Mouse (Mus musculus): Measurements from ENCODE around the gene Iffo1.
A peak's percentile ranks its signal among the peaks of the same experiment; 100 is the strongest.

The Iffo1 gene

DNA sequence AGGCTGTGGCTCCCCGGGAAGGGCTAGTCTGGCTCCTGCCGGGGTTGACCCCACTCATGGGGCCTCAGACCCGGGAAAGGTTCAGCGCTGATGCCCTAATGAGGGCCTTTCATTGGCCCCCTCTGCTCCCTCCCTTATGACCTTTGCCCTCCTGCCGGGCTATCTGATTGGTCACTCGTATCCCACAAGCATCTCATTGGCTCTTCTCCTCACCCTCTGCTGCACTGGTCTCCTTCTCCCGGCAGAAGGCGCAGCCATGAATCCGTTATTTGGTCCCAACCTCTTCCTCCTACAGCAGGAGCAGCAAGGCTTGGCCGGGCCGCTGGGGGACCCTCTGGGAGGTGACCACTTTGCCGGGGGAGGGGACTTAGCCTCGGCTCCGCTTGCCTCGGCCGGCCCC, at the start of gene Iffo1:
TSS of gene Iffo1 (plus strand) at position 241 of the 400 bp plus-strand sequence.
- peak; percentile 83 for DNase-seq (ENCODE audit: low spot score)

DNA sequence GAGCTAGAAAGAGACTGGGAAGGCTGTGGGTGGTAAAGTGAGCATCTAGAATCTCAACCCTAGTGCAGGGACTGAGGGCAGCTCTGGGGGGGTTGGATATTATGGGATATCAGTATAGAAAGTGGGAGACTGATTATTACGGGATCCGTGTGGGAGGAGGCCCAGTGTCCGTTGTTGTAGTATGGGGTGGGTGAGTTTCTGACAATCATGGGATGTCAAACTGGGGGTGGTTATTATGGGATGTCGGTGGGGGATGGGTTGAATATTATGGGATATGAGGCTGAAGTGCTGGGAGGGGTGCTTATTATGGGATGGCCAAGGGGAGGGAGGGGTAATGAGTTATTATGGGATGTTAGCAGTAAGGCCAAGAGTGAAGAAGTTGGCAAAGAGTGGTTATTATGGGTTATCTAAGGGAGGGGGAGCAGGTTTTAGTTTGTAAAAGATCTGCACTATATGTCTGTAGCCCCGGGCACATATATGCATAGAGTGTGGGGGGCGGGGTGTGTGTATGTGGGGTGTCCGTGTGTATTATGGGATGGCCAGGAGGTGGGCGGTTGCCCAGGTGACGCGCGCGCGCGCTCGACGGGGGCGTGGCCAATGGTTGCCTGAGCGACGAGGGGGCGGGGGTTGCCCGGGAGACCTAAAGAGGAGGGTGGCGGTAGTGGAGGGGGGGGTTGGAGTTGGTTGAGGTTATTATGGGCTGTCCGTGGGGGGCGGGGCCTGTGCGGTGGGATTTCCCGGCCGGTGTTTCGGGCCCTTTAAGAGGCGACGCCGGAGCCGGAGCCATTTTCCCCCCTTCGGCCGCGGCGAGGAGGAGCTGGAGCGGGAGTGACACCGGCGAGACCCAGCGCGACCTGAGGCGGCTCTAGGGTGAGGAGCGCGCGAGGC, 49.4 kb upstream of the Iffo1 start, which contains the start of gene Chd4:
TSS of gene Chd4 (plus strand) at position 591 of the 888 bp plus-strand sequence.
- DNase-seq (ENCODE audit: low spot score) = peak; percentile 96

DNA sequence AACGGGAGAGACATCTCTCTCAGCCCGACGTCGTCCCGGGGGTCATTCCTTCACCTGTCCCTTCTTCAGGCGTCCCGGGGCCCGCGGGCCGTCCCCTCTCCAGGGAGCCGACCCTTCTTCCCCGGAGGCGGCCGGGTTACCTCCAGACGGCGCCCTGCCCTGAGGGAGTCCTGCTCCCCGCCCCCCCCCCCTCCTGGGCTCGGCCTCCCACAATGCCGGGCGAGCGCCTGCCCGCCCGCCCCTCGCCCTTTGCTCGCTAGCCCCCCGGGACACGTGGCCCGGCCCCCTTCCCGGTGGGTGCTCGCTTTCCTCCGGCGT, 48.8 kb upstream of the Iffo1 start:
- DNase-seq (ENCODE audit: low spot score) = no peak

DNA sequence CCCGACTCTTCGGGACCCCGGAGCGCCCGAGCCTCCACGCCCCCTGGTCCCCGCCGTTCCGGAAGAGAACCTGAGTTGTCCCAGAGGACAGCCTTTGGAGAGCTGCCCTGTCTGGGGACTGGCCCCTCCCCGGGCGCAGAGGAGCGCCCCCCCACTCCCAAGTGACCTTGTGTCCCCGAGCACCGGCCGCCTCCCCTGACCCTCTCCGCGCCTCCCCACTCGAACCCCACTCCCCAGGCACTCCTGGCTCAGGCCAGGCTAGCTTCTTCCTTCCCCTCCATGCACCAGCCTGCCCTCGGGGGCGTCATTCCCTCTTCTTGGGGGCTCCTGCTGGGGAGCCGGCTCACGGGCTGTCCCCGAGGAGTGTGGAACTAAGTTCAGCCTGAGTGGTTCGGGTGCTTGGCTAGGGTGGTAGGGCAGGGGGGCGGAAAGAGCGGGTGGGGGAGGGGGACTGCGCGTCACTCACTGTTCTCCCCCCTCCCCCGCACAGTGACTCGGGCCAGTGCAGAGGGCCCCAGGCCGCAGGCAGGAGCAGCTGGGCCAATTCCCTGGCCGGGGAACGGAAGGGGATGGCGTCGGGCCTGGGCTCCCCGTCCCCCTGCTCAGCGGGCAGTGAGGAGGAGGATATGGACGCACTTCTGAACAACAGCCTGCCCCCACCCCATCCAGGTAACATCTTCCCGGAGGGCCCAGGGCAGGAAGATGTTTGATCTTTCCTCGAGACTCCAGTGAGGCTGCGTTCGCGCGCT, 48.3 kb upstream of the Iffo1 start:
- peak; percentile 56 for DNase-seq (ENCODE audit: low spot score)

DNA sequence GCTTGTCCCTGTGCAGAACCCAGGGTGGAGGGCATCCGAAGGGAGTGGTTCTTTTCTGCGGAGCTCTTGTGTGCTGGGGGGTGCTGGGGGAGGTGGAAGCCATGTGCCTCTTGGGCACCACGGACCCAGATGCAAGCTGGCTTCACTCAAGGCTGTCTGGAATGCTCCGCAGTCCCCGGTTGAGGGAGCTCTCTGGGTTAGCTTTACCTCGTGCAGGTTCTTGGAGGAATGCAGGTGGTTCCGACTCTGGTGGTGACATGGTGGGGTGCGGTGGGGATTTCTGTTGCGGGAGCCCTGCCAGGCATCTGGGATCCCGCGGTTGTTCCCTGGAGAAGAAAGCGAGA, 47.7 kb upstream of the Iffo1 start:
- peak; percentile 24 for DNase-seq (ENCODE audit: low spot score)

DNA sequence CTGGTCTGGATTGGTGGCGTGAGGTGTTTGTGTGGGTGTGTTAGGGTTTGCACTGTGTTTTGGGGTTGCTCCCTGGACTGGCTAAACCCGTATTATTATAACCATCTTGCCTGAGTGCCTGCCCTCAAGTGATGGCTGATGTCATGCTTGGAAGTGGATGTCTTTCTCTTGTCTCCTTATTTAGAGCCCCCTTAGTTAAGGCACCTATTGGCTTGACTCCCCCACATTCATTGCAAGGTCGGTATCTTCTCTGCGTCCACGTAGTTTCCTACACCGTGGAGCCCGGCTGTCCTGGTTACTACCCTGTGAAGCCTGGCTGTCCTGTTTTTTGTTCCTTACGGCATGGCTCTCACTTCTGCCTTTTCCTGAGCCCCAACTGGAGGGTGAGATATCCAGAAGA, 47.1 kb upstream of the Iffo1 start:
- no peak for DNase-seq (ENCODE audit: low spot score)

DNA sequence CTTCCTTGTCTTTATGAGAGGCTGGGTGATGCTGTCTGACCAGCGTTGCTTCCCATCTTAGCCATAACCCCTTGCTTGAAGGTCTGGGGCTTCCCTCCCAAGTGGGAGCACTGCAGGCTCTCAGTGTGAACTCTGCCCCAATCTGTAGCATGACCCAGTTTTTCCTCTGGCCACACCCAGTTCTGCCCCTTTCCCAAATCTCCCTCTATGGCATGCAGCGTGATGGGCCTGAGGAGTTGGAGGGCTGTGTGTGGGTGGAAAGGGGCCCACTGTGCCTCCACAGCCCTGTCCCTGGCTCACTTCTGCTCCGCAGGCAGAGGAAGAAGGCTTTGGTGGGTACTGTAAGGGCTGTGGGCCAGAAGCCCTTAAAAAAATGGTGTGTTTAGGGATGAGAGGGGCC, 46.5 kb upstream of the Iffo1 start:
- no peak for DNase-seq (ENCODE audit: low spot score)

DNA sequence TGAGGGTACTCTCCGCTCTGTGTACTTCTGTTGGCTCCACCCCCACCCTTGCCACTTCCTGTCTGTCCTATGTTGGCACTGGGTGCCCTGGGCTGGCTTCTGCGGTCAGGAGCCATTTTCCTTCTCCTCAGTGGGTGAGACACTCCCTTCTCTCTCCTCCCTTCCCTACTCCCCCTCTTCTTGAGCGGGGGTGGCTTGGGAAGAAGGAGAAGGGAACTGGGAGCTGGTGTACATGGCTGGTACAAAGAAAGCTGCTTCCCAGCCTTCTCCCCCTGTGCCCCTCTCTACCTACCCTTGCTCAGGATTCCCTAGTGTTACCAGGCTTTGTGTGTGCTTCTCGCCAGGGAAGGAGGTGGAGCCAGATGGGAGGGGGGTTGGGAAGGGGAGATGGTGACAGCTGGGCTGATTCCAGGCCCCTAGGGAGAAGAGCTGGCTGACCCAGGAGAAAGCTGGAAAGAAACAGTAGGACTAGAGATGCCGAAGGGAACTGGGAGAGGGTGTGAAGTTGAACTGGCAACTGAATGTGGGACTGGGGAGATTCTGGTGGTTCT, 45.5 kb upstream of the Iffo1 start:
- peak; percentile 45 for DNase-seq (ENCODE audit: low spot score)

DNA sequence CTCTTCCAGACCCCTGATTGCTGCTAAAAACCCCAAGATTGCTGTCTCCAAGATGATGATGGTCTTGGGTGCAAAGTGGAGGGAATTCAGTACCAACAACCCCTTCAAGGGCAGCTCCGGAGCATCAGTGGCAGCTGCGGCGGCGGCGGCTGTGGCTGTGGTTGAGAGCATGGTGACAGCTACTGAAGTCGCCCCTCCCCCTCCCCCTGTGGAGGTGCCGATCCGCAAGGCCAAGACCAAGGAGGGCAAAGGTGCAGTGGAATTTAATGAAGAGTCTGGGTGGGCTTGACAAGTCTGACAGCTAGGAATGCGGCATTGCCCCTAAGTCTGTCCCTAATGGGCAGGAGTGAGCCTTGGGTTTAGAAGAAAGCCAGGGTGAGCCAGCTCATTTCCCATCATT, 43.6 kb upstream of the Iffo1 start:
- no peak for DNase-seq (ENCODE audit: low spot score)

DNA sequence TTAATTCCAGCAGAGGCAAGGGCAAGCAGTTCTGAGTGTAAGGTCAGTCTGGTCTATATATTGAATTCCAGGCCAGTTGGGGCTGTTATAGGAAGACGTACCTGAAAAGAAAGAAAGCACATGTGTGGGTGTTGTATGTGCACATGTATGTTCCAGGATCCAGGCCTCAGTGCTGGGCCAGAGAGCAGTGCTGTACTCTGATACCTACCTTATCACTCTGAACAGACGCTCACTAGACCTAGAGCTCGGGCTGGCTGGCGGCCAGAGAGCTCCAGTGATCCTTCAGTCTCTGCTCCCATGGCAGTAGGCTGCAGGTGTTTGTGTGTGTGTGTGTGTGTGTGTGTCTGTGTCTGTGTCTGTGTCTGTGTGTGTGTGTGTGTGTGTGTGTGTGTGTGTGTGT, 40.8 kb upstream of the Iffo1 start:
- DNase-seq (ENCODE audit: low spot score) = no peak

DNA sequence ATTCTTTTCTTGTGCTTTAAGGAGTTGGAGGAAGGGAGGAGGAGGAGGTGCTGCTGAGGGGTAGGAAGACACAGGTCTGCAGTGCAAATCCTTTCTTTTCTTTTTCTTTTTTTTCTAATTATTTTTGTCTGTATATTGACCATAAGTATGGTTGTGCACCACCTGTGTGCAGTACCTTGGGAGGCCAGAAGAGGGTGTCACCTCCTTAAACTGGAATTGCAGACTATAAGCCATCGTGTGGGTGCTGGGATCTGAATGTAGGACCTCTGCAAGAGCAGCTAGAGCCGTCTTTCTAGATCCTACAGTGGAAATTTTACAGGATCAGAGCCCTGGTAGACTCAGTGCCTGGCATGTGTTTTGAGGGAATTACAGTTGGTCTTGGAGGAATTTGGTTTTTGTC, 37.3 kb upstream of the Iffo1 start:
- DNase-seq (ENCODE audit: low spot score) = no peak

DNA sequence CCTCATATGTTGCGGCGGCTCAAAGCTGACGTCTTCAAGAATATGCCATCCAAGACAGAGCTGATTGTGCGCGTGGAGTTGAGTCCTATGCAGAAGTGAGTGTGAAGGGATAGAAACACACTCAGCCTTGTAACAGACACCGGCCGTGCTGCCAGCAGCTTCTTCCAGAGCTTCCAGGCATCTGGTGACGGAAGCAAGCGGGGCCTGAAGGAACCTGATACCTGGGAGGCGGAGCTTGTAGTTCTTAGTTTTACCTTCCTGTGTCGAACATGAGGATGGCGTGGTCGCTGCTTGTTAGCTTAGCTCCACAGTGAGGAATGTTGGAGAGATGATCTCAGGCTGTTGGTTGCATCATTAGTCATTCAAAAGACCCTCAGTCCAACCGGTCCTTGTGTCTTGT, 35.7 kb upstream of the Iffo1 start:
- no peak for DNase-seq (ENCODE audit: low spot score)

DNA sequence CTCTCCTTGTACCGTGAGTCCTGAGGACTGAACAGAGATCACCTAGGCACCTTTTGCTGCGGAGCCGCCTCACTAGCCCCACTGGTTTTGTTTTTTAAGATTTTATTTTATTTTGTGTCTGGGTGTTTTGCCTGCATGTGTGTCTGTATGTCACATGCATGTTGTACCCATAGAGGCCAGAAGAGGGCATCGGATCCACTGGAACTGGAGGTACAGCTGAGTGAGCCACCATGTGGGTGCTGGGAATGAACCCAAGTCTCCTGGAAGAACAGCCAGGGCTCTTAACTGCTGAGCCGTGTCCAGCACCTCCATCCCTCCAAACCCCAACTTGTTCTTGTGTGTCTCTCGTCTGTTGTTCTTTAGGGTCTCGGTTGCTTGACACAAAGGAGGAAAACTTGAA, 34.1 kb upstream of the Iffo1 start:
- DNase-seq (ENCODE audit: low spot score) = peak; percentile 46

DNA sequence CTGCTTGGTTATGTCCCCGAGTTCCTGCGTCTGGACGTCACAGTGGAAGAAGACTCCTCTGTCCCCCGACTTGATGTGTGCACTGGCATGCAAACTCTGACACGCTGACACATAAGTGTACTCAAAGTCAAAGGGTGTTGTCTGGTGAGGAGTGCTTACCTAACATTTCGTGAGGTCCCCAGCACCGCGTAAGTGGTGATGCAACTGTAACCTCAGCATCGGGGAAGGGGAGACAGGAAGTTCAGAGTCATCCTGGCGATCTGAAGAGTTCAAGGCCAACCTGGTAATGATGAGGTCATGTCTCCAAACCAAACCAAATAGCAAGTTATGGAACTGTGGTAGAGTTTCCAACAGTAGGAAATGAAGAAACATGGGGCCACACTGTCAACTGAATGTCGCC, 32.5 kb upstream of the Iffo1 start:
- DNase-seq (ENCODE audit: low spot score) = no peak

DNA sequence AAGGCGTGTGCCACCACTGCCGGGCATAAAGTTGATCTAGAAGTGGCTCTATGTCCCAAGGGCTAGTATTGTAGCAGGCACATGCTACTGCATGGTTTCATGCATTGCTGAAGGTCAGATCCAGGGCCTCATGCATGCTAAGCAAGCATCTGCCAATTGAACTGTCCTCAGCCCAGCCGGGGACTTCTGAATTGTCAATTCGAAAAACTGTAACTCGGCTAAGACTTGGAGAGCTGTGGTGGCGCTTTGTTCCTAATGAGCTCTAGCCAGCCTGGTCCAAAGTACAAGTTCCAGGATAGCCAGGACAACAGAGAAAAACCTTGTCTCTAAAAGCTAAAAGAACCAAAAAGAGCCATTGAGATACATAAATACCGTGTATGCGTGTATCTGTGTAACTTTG, 25.7 kb upstream of the Iffo1 start:
- no peak for DNase-seq (ENCODE audit: low spot score)

DNA sequence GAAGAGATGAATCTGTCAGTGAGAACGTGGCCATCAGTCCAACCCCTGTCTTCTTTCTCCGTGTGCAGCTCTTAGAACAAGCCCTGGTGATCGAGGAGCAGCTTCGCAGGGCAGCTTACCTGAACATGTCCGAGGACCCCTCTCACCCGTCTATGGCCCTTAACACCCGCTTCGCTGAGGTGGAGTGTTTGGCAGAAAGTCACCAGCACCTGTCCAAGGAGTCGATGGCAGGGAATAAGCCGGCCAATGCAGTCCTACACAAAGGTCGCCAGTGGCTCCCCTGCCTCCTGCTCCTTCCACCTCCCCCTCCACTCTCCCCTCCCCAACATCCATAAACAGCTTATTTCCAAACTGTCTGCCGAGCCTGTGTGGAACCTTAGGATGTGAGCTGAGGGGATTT, 16.3 kb upstream of the Iffo1 start:
- DNase-seq (ENCODE audit: low spot score) = no peak

DNA sequence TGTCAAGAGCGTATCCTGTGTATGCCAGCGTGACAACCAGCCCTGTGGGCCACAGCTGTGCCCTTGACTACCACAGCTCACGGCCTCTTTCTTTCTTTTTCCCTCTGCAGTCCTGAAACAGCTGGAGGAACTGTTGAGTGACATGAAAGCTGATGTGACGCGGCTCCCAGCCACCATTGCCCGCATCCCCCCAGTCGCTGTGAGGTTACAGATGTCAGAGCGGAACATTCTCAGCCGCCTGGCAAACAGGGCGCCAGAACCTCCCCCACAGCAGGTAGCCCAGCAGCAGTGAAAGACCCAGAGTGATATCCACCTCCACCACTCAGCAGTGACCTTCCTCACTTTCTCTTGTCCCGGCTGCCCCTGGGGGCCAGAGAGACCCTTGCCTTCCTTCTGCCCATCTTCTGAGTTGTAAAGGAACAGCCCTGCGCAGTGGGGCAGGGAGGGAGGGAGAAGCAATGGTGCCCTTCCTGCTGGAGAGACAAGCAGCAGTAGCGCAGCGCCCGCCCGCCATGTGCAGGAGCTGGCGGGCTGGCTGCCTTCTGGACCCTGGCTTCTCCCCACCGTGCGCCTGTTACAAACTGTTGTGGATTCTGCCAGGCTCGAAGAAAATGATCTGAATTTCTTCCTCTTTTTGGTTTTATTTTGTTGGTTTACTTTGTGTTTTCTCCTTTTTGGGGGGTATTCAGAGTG, 15.2 kb upstream of the Iffo1 start:
- DNase-seq (ENCODE audit: low spot score) = no peak

DNA sequence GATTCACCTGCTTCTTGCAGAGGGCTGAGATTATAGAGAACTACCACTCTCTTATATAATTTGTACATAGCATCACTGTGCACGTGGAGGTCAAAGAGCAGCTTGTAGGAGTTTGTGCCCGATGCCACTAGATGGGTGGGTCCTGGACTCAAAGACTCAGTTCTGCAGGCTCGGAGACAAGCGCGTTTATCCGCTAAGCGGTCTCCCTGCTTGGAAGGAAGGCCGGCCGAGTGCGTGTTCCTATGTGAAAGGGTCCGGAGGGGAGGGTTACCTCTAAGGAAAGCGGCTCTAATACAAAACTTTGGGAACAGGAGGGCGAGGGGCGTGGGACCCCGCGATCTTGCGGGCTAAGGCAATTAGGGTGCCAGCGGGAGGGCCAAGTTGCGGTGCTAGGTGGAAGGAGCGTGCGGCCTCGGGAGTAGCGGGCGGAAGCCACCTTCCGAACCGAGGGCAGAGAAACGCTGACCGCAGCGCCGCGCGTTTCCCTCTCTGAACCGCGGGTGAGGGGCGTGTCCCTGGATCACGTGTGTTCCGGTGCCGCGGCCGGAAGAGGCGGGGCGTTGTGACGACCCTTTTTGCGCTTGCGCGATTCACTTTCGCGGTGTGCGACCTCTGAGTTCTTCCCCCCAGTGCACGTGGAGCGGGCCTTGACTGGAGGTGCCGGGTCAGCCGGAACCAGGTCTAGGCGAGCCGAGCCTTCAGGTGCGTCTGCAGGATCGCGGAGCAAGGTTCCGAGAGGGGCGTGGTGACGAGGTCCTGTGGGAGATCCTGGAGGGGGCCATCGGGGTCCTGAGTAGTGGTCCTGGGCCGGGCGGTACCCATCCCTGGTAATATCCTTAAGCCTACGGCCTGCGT, 13.5 kb upstream of the Iffo1 start, which contains the start of gene Nop2:
TSS of gene Nop2 (plus strand) at position 608 of the 855 bp plus-strand sequence.
- peak; percentile 88 for DNase-seq (ENCODE audit: low spot score)

DNA sequence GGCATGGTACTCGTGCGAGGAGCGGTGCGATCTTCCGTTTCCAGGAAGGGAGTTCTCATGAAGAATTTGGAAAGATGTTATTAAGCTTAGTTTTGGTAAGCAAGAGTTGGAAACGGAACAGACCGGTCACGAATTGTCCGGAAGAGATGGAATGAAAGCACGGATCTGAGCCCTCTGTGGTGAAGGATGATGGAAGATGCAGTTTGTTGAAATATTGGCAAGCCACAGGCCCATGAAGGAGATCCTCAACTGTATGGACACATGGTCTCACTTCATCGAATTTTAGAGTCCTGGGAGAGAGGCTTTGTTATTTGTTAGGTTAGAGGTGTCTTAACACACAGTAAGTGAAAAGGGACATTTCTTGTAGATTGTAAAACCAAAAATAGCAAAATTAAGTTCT, 12.6 kb upstream of the Iffo1 start:
- no peak for DNase-seq (ENCODE audit: low spot score)

DNA sequence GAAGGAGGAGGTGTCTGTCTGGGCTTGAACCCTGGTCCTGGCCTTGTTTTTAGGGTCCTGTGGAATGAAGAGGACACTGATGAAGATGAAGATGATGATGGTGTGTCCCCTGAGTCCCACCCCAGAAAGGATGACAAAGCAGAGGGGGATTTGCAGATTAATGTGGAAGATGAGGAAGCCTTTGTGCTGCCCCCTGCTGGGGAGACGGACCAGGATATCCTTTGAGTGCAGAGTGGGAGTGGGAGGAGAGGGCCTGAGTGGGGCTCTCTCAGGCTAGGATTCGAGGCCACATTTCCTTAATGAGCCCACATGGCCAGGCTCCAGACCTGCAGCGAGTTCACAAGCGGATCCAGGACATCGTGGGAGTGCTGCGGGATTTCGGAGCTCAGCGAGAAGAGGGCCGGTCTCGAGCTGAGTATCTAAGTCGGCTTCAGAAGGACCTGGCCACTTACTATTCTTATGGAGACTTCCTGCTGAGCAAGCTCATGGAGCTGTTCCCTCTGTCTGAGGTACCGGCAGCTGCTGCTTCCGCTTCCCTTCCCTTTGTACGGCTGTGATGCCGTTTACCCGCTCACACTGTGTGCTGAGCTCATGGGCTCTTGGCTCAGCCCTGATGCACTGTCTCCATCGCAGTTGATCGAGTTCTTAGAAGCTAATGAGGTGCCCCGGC, 7.9 kb upstream of the Iffo1 start:
- DNase-seq (ENCODE audit: low spot score) = peak; percentile 21

DNA sequence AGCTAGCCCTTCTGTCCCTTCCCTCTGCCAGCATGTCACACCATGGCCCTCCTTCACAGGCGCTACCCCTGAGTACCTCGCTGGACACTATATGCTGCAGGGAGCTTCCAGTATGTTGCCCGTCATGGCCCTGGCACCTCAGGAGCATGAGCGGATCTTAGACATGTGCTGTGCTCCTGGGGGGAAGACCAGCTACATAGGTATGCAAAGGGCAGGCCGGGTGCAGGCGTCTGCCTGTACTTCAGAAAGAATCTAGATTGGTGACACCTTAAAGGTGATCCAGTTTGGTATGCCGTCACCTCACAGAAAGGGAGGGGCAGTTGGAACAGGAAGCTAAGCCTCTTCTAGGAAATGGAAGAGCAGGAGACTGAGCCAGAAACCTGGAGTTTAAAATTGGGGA, 5.3 kb upstream of the Iffo1 start:
- no peak for DNase-seq (ENCODE audit: low spot score)

Data from urinary bladder, postnatal 14 days (tissue).